Mouse (Mus musculus): ENCODE measurements at regions not wholly inside any gene's neighbourhood (a gene's known extent, or its start where the extent isn't known, plus 50 kb on each side); places are given as distances from the start of the nearest gene placed in this dataset.

DNA sequence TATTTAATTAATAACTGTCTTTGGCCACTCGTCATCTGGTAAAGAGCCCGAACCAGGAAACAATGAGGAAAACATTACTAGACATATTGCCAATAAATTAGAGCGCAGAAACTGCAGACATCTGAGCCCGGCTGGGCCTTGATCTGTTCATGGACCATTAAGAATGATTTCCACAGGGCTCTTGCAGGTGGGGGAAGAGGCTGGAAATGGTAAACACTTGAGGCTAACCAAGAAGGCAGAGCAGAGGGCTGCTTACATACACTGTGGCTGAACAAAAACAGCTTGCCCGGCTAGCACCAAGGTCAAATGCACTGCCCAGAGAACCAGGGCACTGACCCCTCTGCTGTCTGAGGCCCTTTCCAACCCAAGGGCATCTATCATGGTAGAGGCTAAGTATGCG is 115.5 kb upstream of the Twist2 start:
- no peak overlapping the region for H3K4me3 ChIP-seq (replicated peaks)
- no peak for ATAC-seq
- H3K9me3 ChIP-seq: no peaks in the 10 kb centered on the region
- no peak overlapping the region for H3K4me2 ChIP-seq (replicated peaks)
- no peaks in the 10 kb centered on the region for H3K27me3 ChIP-seq (replicated peaks)
- H3K36me3 ChIP-seq: no peaks in the 10 kb centered on the region
- H3K9ac ChIP-seq: no peak overlapping the region
- no peaks in the 10 kb centered on the region for H3K4me1 ChIP-seq (replicated peaks)
- 38% methylated on average over 6 of the region's 6 CpGs for WGBS
- H3K27ac ChIP-seq: no peak overlapping the region

DNA sequence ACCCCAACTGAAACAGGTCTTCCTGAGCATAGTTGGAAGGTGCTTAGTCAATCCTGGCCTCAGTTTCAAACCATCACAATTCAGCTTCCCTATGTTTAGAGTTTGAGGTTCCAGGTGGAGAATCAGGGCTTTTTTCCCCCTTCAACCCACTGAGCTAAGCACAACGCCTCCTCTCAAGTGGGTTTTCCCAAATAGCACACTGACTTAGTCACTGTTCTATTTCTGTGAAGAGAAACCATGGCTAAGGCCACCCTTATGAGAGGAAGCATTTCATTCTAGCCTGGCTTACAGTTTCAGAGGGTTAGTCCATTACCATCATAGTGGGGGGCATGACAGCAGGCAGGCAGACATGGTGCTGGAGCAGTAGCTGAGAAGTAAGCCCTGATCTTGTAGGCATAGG is 109.7 kb upstream of the Twist2 start:
- WGBS: 88% methylated on average over 1 of the region's 1 CpGs
- Histone ChIP-seq H3K9ac (no peak overlapping the region), H3K27ac (no peak overlapping the region), H3K4me2 (replicated peaks) (no peak overlapping the region), H3K4me1 (replicated peaks) (0 out of 2 replicates have a peak, but pooled peaks cover 4% of the 10 kb centered on the region), H3K27me3 (replicated peaks) (no peaks in the 10 kb centered on the region), H3K4me3 (replicated peaks) (no peak overlapping the region), H3K9me3 (no peaks in the 10 kb centered on the region), H3K36me3 (no peaks in the 10 kb centered on the region)
- no peak for ATAC-seq

DNA sequence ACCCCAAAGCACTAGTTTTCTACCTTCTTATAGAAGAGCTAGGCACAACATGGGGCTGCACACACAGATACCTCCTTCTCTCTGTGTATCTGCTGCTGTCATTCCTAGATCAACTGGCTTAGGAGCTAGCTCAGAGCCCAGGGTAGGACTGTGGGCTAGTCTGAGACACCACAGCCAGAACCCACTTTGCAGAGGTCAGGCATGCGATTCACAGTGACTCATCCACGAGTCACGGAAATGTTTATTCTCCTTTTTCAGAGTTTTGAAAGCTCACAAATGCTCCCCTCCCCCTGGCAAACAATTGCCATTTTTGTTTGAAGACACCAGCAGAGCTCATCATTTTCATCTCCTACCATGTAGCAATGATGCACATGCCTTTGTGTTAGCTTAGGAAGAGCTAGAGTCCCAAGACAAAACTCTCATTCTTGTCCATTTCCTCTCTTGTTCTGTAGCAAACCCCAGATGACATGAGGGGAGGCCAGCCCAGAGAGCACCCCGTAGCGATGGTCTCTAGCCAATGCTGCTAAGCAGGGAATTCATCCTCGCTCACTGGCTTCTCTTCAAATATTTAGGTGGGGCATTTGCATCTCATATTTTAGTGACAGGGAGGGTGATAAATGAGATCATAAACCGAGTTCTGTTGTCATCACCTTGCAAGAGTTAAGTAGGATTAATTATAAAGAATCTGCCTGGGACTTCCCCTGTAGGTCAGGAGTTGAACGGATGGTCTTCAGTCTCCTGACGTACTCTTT is 108.4 kb upstream of the Twist2 start:
- Histone ChIP-seq H3K4me2 (replicated peaks) (no peak overlapping the region), H3K9ac (no peak overlapping the region), H3K4me1 (replicated peaks) (0 out of 2 replicates have a peak, but pooled peaks cover 4% of the 10 kb centered on the region), H3K27me3 (replicated peaks) (no peaks in the 10 kb centered on the region), H3K27ac (no peak overlapping the region), H3K36me3 (no peaks in the 10 kb centered on the region), H3K9me3 (no peaks in the 10 kb centered on the region), H3K4me3 (replicated peaks) (no peak overlapping the region)
- ATAC-seq: no peak
- 49% methylated on average over 9 of the region's 9 CpGs for WGBS

DNA sequence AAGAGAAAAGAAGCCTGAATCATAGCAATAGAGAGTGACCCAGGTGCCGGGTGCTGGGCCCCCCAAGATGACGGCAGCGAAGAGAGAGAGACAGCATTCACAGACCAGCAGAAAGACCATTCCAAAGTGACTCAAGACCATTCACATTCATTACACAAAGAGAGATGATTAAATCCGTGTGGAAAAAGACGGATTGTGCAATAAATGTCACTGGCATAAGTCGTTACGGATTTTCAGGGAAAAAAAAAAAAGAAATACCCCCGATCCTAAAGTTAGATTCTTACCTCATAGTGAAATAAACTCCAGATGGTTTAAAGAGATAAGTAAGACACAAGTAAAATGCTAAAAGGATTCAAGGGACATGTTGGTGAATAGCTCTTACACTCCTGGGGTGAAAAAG is 104.2 kb upstream of the Twist2 start:
- H3K4me3 ChIP-seq (replicated peaks): no peak overlapping the region
- H3K4me2 ChIP-seq (replicated peaks): no peak overlapping the region
- H3K27me3 ChIP-seq (replicated peaks): no peaks in the 10 kb centered on the region
- WGBS: 70% methylated on average over 8 of the region's 8 CpGs
- no peak for ATAC-seq
- H3K9me3 ChIP-seq: no peaks in the 10 kb centered on the region
- H3K36me3 ChIP-seq: no peaks in the 10 kb centered on the region
- H3K27ac ChIP-seq: no peak overlapping the region
- 0 out of 2 replicates have a peak, but pooled peaks cover 4% of the 10 kb centered on the region for H3K4me1 ChIP-seq (replicated peaks)
- no peak overlapping the region for H3K9ac ChIP-seq

DNA sequence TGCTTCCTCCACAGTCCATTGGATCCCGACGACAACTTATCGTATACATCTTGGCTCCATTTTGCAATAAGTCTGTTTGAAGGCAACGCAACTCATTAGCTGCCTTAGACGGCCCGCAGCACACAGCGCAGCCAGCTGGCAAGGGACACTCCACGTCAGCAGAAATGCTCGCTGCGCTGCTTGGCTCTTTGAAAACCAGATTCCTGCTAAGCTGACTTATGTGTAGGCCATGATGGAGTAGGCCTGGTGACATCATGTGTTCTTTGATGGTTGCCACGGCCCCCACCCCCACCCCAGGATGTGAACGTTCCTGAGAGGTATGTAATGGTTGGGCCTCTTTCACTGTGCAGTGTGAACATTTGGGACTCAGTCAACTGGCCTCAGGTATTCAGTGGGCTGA is 99.8 kb upstream of the Twist2 start:
- Histone ChIP-seq H3K4me1 (replicated peaks) (no peaks in the 10 kb centered on the region), H3K36me3 (no peaks in the 10 kb centered on the region), H3K4me3 (replicated peaks) (no peak overlapping the region), H3K27me3 (replicated peaks) (no peaks in the 10 kb centered on the region), H3K27ac (no peak overlapping the region), H3K4me2 (replicated peaks) (no peak overlapping the region), H3K9ac (no peak overlapping the region), H3K9me3 (no peaks in the 10 kb centered on the region)
- ATAC-seq: no peak
- WGBS: 72% methylated on average over 12 of the region's 12 CpGs

DNA sequence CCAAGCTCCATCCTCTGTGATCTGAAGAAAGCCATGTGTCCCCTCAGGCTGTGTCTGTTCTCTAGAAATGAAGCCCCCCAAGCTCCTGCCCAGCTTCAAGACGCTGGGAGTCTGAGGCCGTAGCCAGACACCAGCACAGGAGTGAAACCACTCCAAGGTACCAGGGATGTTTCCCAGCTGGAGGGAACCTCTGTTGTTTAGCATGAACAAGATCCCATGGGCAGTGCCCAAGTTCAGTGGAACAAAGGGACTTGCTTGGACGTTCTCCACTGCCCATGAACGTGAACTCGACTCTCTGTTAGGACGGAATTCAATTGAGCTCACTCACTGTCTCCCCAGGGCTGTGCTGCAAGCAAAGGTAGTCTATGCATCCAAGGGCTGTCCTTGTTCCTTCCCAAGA is 99.2 kb upstream of the Twist2 start:
- no peak overlapping the region for H3K4me3 ChIP-seq (replicated peaks)
- no peaks in the 10 kb centered on the region for H3K9me3 ChIP-seq
- 86% methylated on average over 6 of the region's 6 CpGs for WGBS
- no peak for ATAC-seq
- H3K27ac ChIP-seq: no peak overlapping the region
- H3K9ac ChIP-seq: no peak overlapping the region
- H3K27me3 ChIP-seq (replicated peaks): no peaks in the 10 kb centered on the region
- no peaks in the 10 kb centered on the region for H3K36me3 ChIP-seq
- no peaks in the 10 kb centered on the region for H3K4me1 ChIP-seq (replicated peaks)
- no peak overlapping the region for H3K4me2 ChIP-seq (replicated peaks)

DNA sequence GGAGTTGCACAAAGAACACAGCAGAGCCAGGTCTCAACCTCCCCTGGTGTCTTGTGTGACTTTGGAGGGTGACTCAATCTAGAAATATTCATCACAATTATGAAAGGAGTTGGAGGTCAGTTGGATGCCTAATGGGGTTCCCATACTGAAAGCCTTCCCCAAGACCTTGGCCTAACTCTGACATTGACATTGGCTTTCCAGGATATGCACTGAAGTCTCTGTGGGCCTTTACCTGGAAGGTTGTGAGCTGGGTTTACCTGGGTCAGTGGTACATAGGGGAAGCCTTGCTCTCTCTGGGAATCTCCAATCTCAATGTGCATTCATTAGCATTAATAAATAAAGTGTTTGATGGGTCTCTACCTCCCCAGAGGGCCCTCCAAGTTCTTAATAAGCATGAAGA is 98.5 kb upstream of the Twist2 start:
- no peaks in the 10 kb centered on the region for H3K27me3 ChIP-seq (replicated peaks)
- no peaks in the 10 kb centered on the region for H3K36me3 ChIP-seq
- H3K4me2 ChIP-seq (replicated peaks): no peak overlapping the region
- no peak overlapping the region for H3K27ac ChIP-seq
- ATAC-seq: no peak
- H3K9me3 ChIP-seq: no peaks in the 10 kb centered on the region
- H3K4me1 ChIP-seq (replicated peaks): no peaks in the 10 kb centered on the region
- H3K4me3 ChIP-seq (replicated peaks): no peak overlapping the region
- no peak overlapping the region for H3K9ac ChIP-seq

DNA sequence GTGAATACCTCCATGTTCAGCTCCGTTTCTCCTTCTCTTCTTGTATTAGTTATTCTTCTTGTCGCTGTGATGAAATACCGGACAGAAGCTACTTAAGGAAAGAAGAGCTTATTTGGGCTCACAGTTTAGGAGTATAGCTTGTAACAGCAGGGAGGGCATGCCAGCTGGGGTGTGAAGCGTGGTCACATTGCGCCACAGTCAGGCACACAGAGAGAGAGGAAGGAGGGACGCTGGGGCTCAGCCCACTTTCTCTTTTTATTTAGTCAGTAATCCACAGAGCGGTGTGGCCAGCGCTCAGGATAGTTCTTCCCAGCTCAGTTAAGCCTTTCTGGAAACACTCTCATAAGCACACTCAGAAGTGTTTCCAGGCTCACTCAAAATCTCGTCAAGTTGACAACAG is 95.8 kb upstream of the Twist2 start:
- Histone ChIP-seq H3K4me3 (replicated peaks) (no peak overlapping the region), H3K9ac (no peak overlapping the region), H3K27ac (no peak overlapping the region), H3K36me3 (no peaks in the 10 kb centered on the region), H3K9me3 (no peaks in the 10 kb centered on the region), H3K4me2 (replicated peaks) (no peak overlapping the region), H3K4me1 (replicated peaks) (0 out of 2 replicates have a peak, but pooled peaks cover 5% of the 10 kb centered on the region), H3K27me3 (replicated peaks) (no peaks in the 10 kb centered on the region)
- no peak for ATAC-seq
- WGBS: 81% methylated on average over 9 of the region's 9 CpGs

DNA sequence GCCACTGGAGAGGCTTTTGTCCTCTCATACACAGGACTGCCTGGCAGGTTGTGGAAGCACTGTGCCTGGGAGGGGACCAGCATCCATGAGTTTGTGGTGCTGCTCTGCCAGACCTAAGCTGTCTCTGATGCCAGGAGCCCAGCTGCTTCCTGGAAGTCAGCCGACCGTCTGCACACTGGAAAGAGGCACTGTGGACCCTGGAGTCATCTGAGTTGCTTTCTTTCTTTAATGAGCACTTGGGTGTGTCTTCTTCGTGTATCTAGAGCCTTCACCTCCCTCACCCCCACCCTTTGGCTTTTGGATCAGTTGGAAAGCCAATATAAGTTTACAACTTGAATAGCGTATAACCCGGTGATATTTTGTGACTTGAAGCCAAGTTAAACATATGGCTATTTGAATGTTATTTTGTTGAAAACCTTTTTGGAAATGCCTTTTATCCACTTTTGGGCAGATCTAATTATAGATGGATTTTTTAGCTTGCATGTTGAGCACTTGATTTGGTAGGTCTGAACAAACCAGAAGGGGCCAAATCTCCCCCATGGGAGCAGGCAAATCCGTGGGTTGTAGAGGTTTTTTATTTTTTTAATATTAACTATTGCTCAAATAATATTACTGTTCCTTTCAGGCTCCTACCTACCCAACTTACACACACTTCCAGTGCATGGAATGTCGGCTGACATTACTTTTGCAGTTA is 92.6 kb upstream of the Twist2 start:
- Histone ChIP-seq H3K4me3 (replicated peaks) (no peak overlapping the region), H3K9me3 (no peaks in the 10 kb centered on the region), H3K27me3 (replicated peaks) (no peaks in the 10 kb centered on the region), H3K4me1 (replicated peaks) (0 out of 2 replicates have a peak, but pooled peaks cover 5% of the 10 kb centered on the region), H3K27ac (no peak overlapping the region), H3K36me3 (no peaks in the 10 kb centered on the region), H3K9ac (no peak overlapping the region), H3K4me2 (replicated peaks) (no peak overlapping the region)
- whole genome bisulfite sequencing: 51% methylated on average over 7 of the region's 7 CpGs
- ATAC-seq: peak; percentile 63; the same call in 1 of the 2 replicates

DNA sequence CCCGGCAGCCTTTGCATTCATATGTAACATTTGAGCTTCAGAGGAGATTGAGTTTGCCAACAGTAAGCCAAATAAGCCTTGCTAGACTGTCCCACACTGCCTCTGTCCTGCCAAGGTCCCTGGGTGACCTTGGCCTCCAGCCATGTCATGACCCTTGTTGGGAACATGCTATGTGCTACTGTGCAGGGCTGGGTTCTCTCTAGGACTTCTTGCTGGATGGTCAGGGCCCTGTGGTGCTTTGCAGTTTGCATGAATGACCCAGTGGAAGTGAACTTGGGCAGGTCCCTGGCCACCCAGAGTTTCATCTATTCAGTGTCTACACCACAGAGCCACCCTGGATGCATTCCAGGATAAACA is 92.0 kb upstream of the Twist2 start:
- H3K9ac ChIP-seq: no peak overlapping the region
- ATAC-seq: no peak
- no peak overlapping the region for H3K4me2 ChIP-seq (replicated peaks)
- H3K36me3 ChIP-seq: no peaks in the 10 kb centered on the region
- H3K4me3 ChIP-seq (replicated peaks): no peak overlapping the region
- WGBS: 94% methylated on average over 1 of the region's 1 CpGs
- H3K27me3 ChIP-seq (replicated peaks): no peaks in the 10 kb centered on the region
- H3K4me1 ChIP-seq (replicated peaks): 0 out of 2 replicates have a peak, but pooled peaks cover 5% of the 10 kb centered on the region
- H3K9me3 ChIP-seq: no peaks in the 10 kb centered on the region
- H3K27ac ChIP-seq: no peak overlapping the region

DNA sequence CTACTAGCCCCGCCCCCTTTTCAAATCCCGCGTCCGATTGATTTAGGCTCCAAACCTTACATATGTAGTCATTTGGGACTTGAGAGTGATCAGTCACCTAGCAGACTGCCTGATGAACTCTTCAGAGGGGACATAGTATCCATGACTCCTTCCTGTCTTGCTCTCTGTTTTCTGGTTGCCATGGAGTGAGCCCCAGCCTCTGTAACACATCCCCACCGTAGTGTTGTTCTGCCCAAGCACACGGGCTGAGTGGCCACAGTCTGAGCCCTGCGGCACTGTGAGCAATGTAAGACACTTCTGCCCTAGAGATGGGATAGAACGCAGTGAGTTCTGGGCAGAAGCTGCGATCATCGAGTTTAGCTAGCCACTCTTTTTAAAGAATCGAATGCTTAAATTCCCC is 88.1 kb upstream of the Twist2 start:
- H3K9ac ChIP-seq: no peak overlapping the region
- no peak for ATAC-seq
- WGBS: 82% methylated on average over 11 of the region's 11 CpGs
- no peak overlapping the region for H3K4me2 ChIP-seq (replicated peaks)
- no peaks in the 10 kb centered on the region for H3K9me3 ChIP-seq
- no peak overlapping the region for H3K4me3 ChIP-seq (replicated peaks)
- H3K36me3 ChIP-seq: no peaks in the 10 kb centered on the region
- no peak overlapping the region for H3K27ac ChIP-seq
- 0 out of 2 replicates have a peak, but pooled peaks cover 5% of the 10 kb centered on the region for H3K4me1 ChIP-seq (replicated peaks)
- no peaks in the 10 kb centered on the region for H3K27me3 ChIP-seq (replicated peaks)

DNA sequence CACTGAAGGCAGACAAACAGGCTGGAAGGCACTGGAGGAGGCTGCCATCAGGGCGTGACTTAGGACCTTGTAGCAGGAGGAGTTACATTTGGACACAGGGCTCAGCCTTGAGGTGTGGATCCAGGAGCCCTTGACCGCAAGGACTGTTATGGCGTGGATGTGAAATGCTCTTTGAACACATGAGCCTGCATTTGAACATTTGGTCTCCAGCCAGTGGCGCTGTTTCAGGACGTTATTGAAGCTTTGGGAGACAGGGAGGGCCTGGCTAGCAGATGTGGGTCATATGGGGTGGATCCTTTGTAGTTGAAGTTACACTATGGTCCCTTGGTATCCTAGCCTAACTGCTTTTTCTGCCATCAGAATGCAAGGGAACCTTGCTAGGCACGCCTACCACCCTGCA is 87.0 kb upstream of the Twist2 start:
- H3K4me1 ChIP-seq (replicated peaks): no peaks in the 10 kb centered on the region
- no peak overlapping the region for H3K27ac ChIP-seq
- ATAC-seq: no peak
- H3K9me3 ChIP-seq: no peaks in the 10 kb centered on the region
- no peaks in the 10 kb centered on the region for H3K36me3 ChIP-seq
- H3K4me2 ChIP-seq (replicated peaks): no peak overlapping the region
- H3K9ac ChIP-seq: no peak overlapping the region
- 78% methylated on average over 6 of the region's 6 CpGs for WGBS
- no peaks in the 10 kb centered on the region for H3K27me3 ChIP-seq (replicated peaks)
- H3K4me3 ChIP-seq (replicated peaks): no peak overlapping the region

DNA sequence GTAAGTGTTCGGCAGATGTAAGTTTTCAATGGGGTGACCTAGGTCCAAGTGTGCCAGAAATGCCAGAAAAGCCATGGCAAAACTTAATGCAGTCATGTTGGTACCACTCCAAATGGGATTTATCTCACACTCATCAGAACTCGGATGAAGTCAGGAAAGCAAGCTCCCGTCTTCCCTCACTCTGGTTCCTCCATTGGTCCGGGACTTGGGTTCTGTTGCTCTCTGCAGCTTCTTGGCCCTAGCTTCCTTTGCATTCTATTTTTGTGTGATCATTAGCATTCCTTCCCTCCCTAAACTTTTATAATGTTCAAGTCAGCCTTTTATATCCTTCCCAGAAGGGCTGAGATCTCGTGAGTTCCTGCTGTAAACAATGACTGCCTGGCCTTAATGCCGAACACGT is 85.9 kb upstream of the Twist2 start:
- no peak overlapping the region for H3K9ac ChIP-seq
- no peaks in the 10 kb centered on the region for H3K4me1 ChIP-seq (replicated peaks)
- H3K36me3 ChIP-seq: no peaks in the 10 kb centered on the region
- H3K27me3 ChIP-seq (replicated peaks): no peaks in the 10 kb centered on the region
- no peak overlapping the region for H3K4me2 ChIP-seq (replicated peaks)
- no peaks in the 10 kb centered on the region for H3K9me3 ChIP-seq
- 58% methylated on average over 7 of the region's 7 CpGs for WGBS
- ATAC-seq: no peak
- H3K27ac ChIP-seq: no peak overlapping the region
- no peak overlapping the region for H3K4me3 ChIP-seq (replicated peaks)

All from intestine, embryonic 15.5 days (tissue).